ENCODE assay signal across 23 mouse cellular contexts in the genomic region with DNA sequence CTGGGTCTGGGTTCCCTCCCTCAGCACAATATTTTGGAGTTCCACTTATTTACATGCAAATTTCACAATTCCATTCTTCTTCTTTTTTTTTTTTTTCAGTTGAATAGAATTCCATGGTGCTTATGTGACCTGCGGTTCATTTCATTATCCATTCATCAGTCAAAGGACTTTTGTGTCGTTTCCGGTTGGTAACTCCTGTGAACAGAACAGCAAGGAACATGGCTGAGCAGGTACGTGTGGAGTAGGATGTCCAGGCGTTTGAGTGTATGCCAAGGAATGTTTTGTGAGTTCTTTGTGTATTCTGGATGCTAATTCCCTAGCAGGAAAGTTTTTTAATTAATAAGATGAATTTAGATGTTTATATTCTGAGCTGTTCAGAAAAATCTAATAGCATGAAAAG. TPM values are rescaled to one million over a fixed set of nuclear protein-coding genes. Genes with fewer than 3 reads are reported as not detected.
DNase-seq lines count a peak whose midpoint lies in the region; ATAC-seq and TF ChIP-seq lines count a peak whose summit lies in the region.
"Had no signal": no experiment of that assay in that cellular context is flagged by ENCODE, and none has a peak within 500 bp of the region (broad histone marks: within the 10 kb centered on the region; RNA-seq: fewer than 3 reads in every experiment).

No protein-coding gene starts in this region.

- no peak for TF ChIP-seq CTCF in forebrain, postnatal 0 days (IDR thresholded peaks at IDR 0.05; ENCODE audit: low read depth)
- no peak for TF ChIP-seq CTCF in midbrain, postnatal 0 days (IDR thresholded peaks at IDR 0.05)
- TF ChIP-seq CTCF in brain, embryonic 14.5 days (IDR thresholded peaks at IDR 0.05; ENCODE audit: borderline replicate concordance, extremely low read depth, insufficient read depth, insufficient read length): no peak

- peak; percentile 28 for DNase-seq in forebrain, embryonic 14.5 days (ENCODE audit: low spot score)
- DNase-seq in forebrain, postnatal 0 days: no peak
- DNase-seq in midbrain, embryonic 11.5 days (ENCODE audit: low spot score, missing footprints): no peak
- no peak for DNase-seq in midbrain, postnatal 0 days (ENCODE audit: low spot score)
- DNase-seq in brain, embryonic 14.5 days (ENCODE audit: low read depth): peak; percentile 41
- DNase-seq in heart, postnatal 4 days: no peak
- DNase-seq: adrenal gland, postnatal 10 days; adrenal gland, postnatal 36 days; cerebellum, adult 11 months; cerebellum, adult 2 months; cerebellum, adult 9-11 months; cerebellum, postnatal 25 days; gastrocnemius, adult 2 months; gastrocnemius, postnatal 14 days; heart, adult 11 months had no signal

- no peak overlapping the region for H3K4me2 ChIP-seq in forebrain, embryonic 14.5 days (ENCODE audit: low read length)
- H3K4me2 ChIP-seq in forebrain, postnatal 0 days (ENCODE audit: low read depth): no peak overlapping the region
- H3K4me2 ChIP-seq in midbrain, embryonic 11.5 days: no peak overlapping the region
- no peak overlapping the region for H3K4me2 ChIP-seq in midbrain, postnatal 0 days (ENCODE audit: low read depth, low read length, poor library complexity, severe bottlenecking)
- H3K4me2 ChIP-seq: heart, embryonic 11.5 days; hindbrain, embryonic 13.5 days had no signal

- ATAC-seq in forebrain, embryonic 14.5 days: 0 out of 2 replicates have a peak, but pooled peaks have one; percentile 37
- no peak for ATAC-seq in forebrain, postnatal 0 days
- ATAC-seq in midbrain, embryonic 11.5 days (ENCODE audit: low FRiP score): 0 out of 2 replicates have a peak, but pooled peaks have one; percentile 38
- ATAC-seq in midbrain, postnatal 0 days (ENCODE audit: low FRiP score): no peak
- ATAC-seq: CD4-positive, CD25-positive, alpha-beta regulatory T cell, adult 4 months; forebrain, embryonic 16.5 days; hindbrain, embryonic 16.5 days; intestine, postnatal 0 days had no signal

- no peaks in the 10 kb centered on the region for H3K27me3 ChIP-seq in forebrain, embryonic 14.5 days (replicated peaks; ENCODE audit: control insufficient read depth, insufficient read depth, low read length)
- H3K27me3 ChIP-seq in forebrain, postnatal 0 days (ENCODE audit: insufficient read depth, low read length): no peaks in the 10 kb centered on the region
- H3K27me3 ChIP-seq in midbrain, embryonic 11.5 days (ENCODE audit: control insufficient read depth, insufficient read depth, low read length): no peaks in the 10 kb centered on the region
- no peaks in the 10 kb centered on the region for H3K27me3 ChIP-seq in midbrain, postnatal 0 days (ENCODE audit: insufficient read depth, low read length)
- H3K27me3 ChIP-seq: hindbrain, embryonic 13.5 days had no signal

- H3K4me3 ChIP-seq in forebrain, embryonic 14.5 days (ENCODE audit: low read depth, low read length): no peak overlapping the region
- H3K4me3 ChIP-seq in forebrain, postnatal 0 days (ENCODE audit: low read depth, low read length): no peak overlapping the region
- H3K4me3 ChIP-seq in midbrain, embryonic 11.5 days (ENCODE audit: low read depth, low read length): no peak overlapping the region
- no peak overlapping the region for H3K4me3 ChIP-seq in midbrain, postnatal 0 days (ENCODE audit: low read depth, low read length)
- H3K4me3 ChIP-seq: forebrain, embryonic 10.5 days; gastrocnemius, adult 2 months; hindbrain, embryonic 10.5 days; hindbrain, embryonic 13.5 days had no signal

- 2% methylated on average over 5 of the region's 5 CpGs for WGBS in forebrain, embryonic 14.5 days
- 12% methylated on average over 5 of the region's 5 CpGs for WGBS in forebrain, postnatal 0 days
- WGBS in midbrain, embryonic 11.5 days: 19% methylated on average over 5 of the region's 5 CpGs
- 20% methylated on average over 5 of the region's 5 CpGs for WGBS in midbrain, postnatal 0 days

- no peak overlapping the region for H3K9ac ChIP-seq in forebrain, embryonic 14.5 days (ENCODE audit: low read length)
- no peak overlapping the region for H3K9ac ChIP-seq in forebrain, postnatal 0 days
- no peak overlapping the region for H3K9ac ChIP-seq in midbrain, embryonic 11.5 days (ENCODE audit: low read length)
- H3K9ac ChIP-seq in midbrain, postnatal 0 days (replicated peaks; ENCODE audit: low read length, poor library complexity, severe bottlenecking): no peak overlapping the region
- H3K9ac ChIP-seq: hindbrain, embryonic 13.5 days had no signal

- H3K9me3 ChIP-seq in forebrain, embryonic 14.5 days (replicated peaks; ENCODE audit: control insufficient read depth, low read length): no peaks in the 10 kb centered on the region
- H3K9me3 ChIP-seq in forebrain, postnatal 0 days (ENCODE audit: low read length): no peaks in the 10 kb centered on the region
- H3K9me3 ChIP-seq in midbrain, embryonic 11.5 days (ENCODE audit: control insufficient read depth, low read length): no peaks in the 10 kb centered on the region
- H3K9me3 ChIP-seq in midbrain, postnatal 0 days (ENCODE audit: low read length): no peaks in the 10 kb centered on the region
- H3K9me3 ChIP-seq: forebrain, embryonic 10.5 days; hindbrain, embryonic 10.5 days; hindbrain, embryonic 13.5 days had no signal

- H3K27ac ChIP-seq in forebrain, embryonic 14.5 days (ENCODE audit: low read depth, low read length): no peak overlapping the region
- no peak overlapping the region for H3K27ac ChIP-seq in forebrain, postnatal 0 days (ENCODE audit: low read depth, low read length)
- no peak overlapping the region for H3K27ac ChIP-seq in midbrain, embryonic 11.5 days (ENCODE audit: low read depth, low read length)
- no peak overlapping the region for H3K27ac ChIP-seq in midbrain, postnatal 0 days (ENCODE audit: low read depth, low read length)
- H3K27ac ChIP-seq: gastrocnemius, adult 2 months; hindbrain, embryonic 13.5 days had no signal

- no peak for TF ChIP-seq POLR2A in brain, embryonic 14.5 days (IDR thresholded peaks at IDR 0.05; ENCODE audit: borderline replicate concordance, extremely low read depth, insufficient read depth, insufficient read length, poor library complexity, severe bottlenecking)

- no peaks in the 10 kb centered on the region for H3K36me3 ChIP-seq in forebrain, embryonic 14.5 days (ENCODE audit: control insufficient read depth, insufficient read depth, low read length)
- H3K36me3 ChIP-seq in forebrain, postnatal 0 days (ENCODE audit: insufficient read depth): no peaks in the 10 kb centered on the region
- no peaks in the 10 kb centered on the region for H3K36me3 ChIP-seq in midbrain, embryonic 11.5 days (ENCODE audit: control insufficient read depth, insufficient read depth, low read length)
- H3K36me3 ChIP-seq in midbrain, postnatal 0 days (ENCODE audit: insufficient read depth, low read length): no peaks in the 10 kb centered on the region
- H3K36me3 ChIP-seq: forebrain, embryonic 10.5 days; hindbrain, embryonic 10.5 days; hindbrain, embryonic 13.5 days had no signal

- no peaks in the 10 kb centered on the region for H3K4me1 ChIP-seq in forebrain, embryonic 14.5 days (ENCODE audit: control insufficient read depth, insufficient read depth, low read length)
- no peaks in the 10 kb centered on the region for H3K4me1 ChIP-seq in forebrain, postnatal 0 days (ENCODE audit: insufficient read depth)
- peaks cover 5% of the 10 kb centered on the region for H3K4me1 ChIP-seq in midbrain, embryonic 11.5 days (ENCODE audit: control insufficient read depth, insufficient read depth, low read length)
- H3K4me1 ChIP-seq in midbrain, postnatal 0 days (ENCODE audit: insufficient read depth, low read length): no peaks in the 10 kb centered on the region
- H3K4me1 ChIP-seq: hindbrain, embryonic 13.5 days had no signal

RNA-seq across cellular contexts. Expression of gene Atp1b1, which starts 50.0 kb away (rescaled TPM):
- 52.5 and 75.3 TPM in 2 replicates for polyA plus RNA-seq in forebrain, embryonic 14.5 days (2014; fragmentation: Nextera tagmentation; extraction: Ambion mirVana)
- total RNA-seq in forebrain, postnatal 0 days (2014; rRNA removed): 200 and 226 TPM in 2 replicates
- 313 and 432 TPM in 2 replicates for polyA plus RNA-seq in forebrain, postnatal 0 days (2015; fragmentation: Nextera tagmentation; extraction: Ambion mirVana)
- 35.5 and 36.7 TPM in 2 replicates for polyA plus RNA-seq in midbrain, embryonic 11.5 days (2014; fragmentation: Nextera tagmentation; extraction: Ambion mirVana)
- total RNA-seq in midbrain, postnatal 0 days (2014; rRNA removed): 328 and 361 TPM in 2 replicates
- 530 and 541 TPM in 2 replicates for polyA plus RNA-seq in midbrain, postnatal 0 days (2015; fragmentation: Nextera tagmentation; extraction: Ambion mirVana)
- 78.0 and 126 TPM in 2 replicates for polyA plus RNA-seq in brain, embryonic 14.5 days (2012; rRNA removed)
- 100 to 1,000 TPM; 423 to 424 TPM for total RNA-seq in heart, postnatal 4 days (2021)

Comparison
In these comparisons a context has a peak if more than half of its experiments do, and no peak if none do; other contexts are left out.
1. ATAC-seq: peak in forebrain, embryonic 14.5 days (single experiment) and midbrain, embryonic 11.5 days (single experiment); none in forebrain, postnatal 0 days (single experiment) and midbrain, postnatal 0 days (single experiment).
2. DNase-seq: peak in forebrain, embryonic 14.5 days (single experiment) and brain, embryonic 14.5 days (single experiment); none in forebrain, postnatal 0 days (single experiment), midbrain, embryonic 11.5 days (single experiment), midbrain, postnatal 0 days (single experiment) and heart, postnatal 4 days (single experiment).